Mouse (Mus musculus): ENCODE measurements around the gene Olfr324. TPM values are rescaled to one million over a fixed set of nuclear protein-coding genes. Genes with fewer than 3 reads are reported as not detected.

Olfr324 gene
- total RNA-seq (2015) (not detected in 2 replicates), total RNA-seq (2017) (not detected in 2 replicates)

DNA sequence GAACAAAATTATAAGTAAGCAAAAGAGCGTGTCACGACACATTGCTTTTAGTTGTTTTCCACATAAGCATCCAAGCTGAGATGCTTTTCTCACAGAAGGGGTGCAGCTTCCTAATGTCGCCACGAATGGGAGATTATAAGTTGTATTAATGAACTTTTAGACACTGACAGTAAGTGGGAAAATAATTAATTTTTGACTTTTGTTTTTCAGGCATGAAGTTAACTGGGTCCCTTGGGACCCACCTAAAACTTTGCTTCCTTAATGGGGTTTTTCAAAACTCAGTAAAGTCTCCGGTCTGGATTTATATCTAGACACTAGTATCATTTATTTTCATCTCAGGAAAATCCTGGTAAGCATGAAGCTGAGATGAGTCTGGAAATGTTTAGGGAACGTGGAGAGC, at the start of gene Olfr324:
Olfr324 (plus strand) TSS at position 301 of the 400 bp plus-strand sequence.
- ATAC-seq (replicated peaks; ENCODE audit: poor library complexity) = no peak

GRCm38 (mm10) chr11:58546322-58546721, 48.6 kb upstream of the Olfr324 start, which contains the start of gene Olfr329-ps:
Olfr329-ps (minus strand) TSS chr11:58546422.
- no peak for ATAC-seq (replicated peaks; ENCODE audit: poor library complexity)

DNA sequence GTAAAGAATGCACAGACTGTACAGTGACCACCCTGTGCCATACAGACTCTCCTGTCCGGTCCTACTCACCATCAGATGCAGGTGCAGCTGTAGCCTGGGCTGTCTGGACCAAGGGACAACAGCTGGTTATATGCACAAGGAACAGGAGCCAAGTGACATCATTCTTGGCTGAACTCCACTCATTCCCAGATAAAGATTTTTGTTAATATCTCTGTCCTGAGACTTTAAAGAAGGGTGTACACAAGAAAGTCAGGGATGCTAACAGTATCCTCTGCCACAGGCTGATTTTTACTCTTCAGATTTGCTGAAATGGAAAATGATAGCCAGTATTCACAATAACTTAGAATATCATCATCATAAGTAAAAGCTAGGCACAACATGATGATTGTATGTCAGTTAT, 39.4 kb upstream of the Olfr324 start, which contains the start of gene Olfr328:
Olfr328 (minus strand) TSS at position 101 of the 400 bp plus-strand sequence.
- no peak for ATAC-seq (replicated peaks; ENCODE audit: poor library complexity)

DNA sequence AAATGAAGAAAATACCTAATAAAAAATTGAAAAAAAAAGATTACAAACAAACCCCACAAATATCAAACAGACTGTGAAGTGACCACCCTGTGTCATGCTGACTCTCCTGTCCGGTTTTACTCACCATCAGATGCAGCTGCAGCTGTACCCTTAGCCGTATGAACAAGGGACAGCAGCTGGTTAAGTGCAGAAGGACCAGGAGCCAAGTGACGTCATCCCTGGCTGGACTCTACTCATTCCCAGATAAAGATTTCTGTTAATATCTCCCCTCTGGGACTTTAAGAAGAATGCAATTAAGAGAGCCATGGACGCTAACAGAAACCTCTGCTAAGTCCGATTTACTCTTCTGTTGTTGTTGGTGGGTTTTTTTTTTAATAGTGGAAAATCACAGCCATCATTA, 24.5 kb upstream of the Olfr324 start, which contains the start of gene Olfr224:
Olfr224 (minus strand) TSS at position 149 of the 400 bp plus-strand sequence.
- ATAC-seq (replicated peaks; ENCODE audit: poor library complexity) = no peak

- no peak for ATAC-seq (replicated peaks; ENCODE audit: poor library complexity)
Observed at GRCm38 (mm10) chr11:58577430-58577829, 17.5 kb upstream of the Olfr324 start, which contains the start of gene Olfr325. Olfr325 (plus strand) TSS chr11:58577730.

DNA sequence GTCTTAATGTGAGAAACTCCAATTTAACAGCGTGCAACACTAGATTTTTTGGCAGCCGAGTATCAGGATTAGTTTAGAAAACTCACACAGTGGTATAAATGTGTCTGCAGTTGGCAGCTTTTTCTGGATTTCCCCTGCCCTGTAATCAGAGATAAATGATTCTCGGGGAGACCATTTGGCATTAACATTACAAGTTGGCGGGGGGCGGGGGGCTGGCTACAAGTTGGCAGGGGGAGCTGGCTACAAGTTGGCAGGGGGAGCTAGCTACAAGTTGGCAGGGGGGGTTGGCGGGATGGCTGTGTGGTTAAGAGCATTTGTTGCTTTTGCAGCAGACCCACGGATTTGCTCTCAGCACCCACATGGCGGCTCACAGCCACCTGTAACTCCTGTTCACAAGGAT, 16.3 kb upstream of the Olfr324 start:
- no peak for ATAC-seq (replicated peaks; ENCODE audit: poor library complexity)

GRCm38 (mm10) chr11:58587898-58588348, 7.0 kb upstream of the Olfr324 start:
- peak; percentile 93 for ATAC-seq (replicated peaks; ENCODE audit: poor library complexity)

- ATAC-seq (replicated peaks; ENCODE audit: poor library complexity) = no peak
Observed at GRCm38 (mm10) chr11:58588620-58589250, 6.2 kb upstream of the Olfr324 start.

GRCm38 (mm10) chr11:58597837-58598236, 2.9 kb downstream of the Olfr324 start:
- ATAC-seq (replicated peaks; ENCODE audit: poor library complexity) = no peak

DNA sequence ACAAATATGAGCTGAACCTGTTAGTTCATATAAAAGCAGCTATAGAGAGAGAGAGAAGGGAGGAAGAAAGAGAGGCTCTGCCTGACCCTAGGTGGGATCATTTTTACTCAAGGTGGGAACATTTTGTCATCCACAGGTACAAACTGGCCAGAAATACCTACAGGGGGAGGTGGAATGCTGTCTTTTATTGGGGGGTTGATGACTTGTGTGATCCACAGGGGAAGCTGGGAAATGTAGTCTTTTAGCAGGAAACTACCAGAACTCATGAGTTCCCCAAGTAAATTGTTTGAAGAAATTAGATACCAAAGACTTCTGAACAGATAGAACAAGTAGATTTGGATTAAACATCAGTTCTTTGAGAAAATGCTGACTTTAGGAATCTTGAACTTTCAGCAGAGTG, 7.1 kb downstream of the Olfr324 start:
- ATAC-seq (replicated peaks; ENCODE audit: poor library complexity) = no peak

GRCm38 (mm10) chr11:58602800-58603560, 8.1 kb downstream of the Olfr324 start:
- 0 out of 2 replicates have a peak, but pooled peaks have one; percentile 31 for ATAC-seq (replicated peaks; ENCODE audit: poor library complexity)

- 0 out of 2 replicates have a peak, but pooled peaks have one; percentile 14 for ATAC-seq (replicated peaks; ENCODE audit: poor library complexity)
Observed at GRCm38 (mm10) chr11:58604688-58605087, 9.8 kb downstream of the Olfr324 start.

DNA sequence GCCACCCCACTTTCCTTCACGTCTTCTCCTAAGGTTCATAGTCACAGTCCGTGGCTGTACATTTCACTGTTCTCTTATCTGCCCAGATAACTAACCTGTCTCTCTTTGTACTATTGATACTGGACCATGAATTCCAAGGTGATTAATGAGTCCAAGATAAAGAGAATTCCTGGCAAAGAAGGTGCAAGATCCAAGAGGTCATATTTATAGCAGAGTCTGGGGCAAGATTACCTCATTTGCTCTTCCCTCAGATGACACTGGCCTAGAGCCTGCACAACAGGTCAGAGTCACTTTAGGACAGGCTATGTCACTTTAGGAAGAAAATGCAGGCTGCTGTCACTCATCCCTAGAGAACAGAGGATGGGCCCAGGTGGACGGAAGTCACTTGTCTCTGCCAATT, 10.3 kb downstream of the Olfr324 start:
- ATAC-seq (replicated peaks; ENCODE audit: poor library complexity) = no peak

DNA sequence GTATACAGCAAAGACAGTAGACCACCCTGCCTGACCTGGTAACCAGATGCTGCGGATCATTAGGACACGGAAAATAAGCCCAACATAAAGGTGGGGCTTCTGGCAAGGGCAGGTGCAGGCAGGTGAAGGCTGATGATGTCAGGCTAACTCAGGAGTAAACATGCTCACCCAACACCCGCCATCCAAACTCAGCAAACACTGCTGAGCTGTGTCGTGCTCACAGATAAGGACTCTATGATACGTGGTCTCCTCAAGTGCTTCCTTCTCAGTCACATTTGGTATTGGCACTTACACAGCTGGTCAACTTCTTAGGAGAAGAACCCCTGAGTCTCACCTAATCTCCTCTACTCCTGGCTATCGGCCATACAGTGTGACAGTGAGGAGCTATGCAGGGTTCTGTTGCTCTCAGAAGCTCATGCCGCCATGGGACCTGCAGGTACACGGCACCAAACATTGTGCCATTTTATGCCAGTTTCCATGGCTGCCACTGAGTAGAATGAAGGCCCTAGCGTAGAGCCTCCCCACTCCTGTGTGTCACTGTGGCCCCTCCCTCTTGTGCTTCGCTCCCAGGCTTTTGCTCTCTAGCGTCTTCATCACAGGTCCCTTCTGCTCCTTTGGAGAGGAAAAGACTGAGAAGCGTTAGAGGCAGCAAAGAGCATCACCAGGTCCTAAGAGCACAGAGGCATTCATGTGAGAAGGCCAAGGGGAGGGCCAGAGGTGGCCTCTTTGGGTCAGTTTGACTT, 11.4 kb downstream of the Olfr324 start:
- 0 out of 2 replicates have a peak, but pooled peaks have one; percentile 26 for ATAC-seq (replicated peaks; ENCODE audit: poor library complexity)

GRCm38 (mm10) chr11:58607030-58607429, 12.1 kb downstream of the Olfr324 start:
- no peak for ATAC-seq (replicated peaks; ENCODE audit: poor library complexity)

DNA sequence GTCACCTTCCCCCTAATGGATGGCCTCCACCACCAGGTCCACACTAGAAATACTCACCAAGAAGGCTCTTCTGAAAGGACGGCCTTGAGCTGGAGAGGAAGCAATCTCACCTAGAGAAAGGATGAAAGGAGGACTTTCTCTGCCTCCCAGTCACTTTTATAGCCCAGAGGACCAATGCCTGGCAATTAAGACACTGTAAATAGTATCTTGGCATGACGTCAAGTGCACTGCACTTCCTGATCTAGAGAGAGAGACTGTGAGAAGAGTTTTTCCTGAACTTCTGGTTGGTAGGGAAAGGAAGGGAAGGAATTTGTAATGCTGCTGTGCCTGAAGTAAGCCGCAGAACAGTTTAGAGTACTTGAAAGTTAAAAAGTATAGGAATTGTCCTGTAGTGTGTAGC, 18.4 kb downstream of the Olfr324 start:
- no peak for ATAC-seq (replicated peaks; ENCODE audit: poor library complexity)

GRCm38 (mm10) chr11:58614526-58614925, 19.6 kb downstream of the Olfr324 start:
- no peak for ATAC-seq (replicated peaks; ENCODE audit: poor library complexity)

DNA sequence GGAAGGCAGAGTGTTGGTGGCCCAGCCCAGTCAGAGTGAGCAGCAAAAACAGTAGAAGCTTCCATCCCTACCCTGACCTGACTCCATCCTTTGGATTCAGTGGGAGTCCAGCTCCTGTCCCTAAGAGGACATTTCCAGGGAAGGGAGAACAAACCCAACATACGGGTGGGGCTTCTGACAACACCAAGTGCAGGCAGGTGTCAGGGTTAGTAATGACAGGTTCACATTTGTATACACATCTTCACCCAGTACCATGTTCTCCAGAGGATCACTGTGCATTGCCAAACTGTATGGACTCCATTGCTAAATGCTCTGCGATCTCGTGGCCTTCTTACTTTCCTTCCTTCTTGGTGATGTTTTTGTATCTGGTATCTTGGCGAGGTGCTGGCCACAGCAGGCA, 21.1 kb downstream of the Olfr324 start, which contains the start of gene 2210407C18Rik:
2210407C18Rik (minus strand) TSS at position 101 of the 400 bp plus-strand sequence.
- ATAC-seq (replicated peaks; ENCODE audit: poor library complexity) = no peak

DNA sequence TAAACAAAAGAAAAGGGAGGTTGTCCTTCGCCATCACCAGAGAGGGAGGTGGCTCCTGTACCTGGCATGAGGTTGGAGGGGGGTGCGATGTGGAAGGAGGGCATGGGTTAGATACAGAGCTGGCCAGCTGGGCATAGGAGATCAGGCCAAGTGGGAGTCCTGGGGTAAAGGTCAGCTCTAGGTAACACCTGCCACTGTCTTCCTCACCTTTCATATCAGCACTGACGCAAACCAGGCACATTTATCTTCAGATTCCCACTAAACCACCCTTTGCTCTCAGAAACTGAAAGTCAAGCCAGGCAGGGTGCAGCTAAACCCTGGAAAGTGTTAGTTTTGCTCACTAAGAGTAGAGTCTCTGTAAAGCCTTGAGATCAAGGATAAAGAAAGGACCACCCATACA, 23.5 kb downstream of the Olfr324 start:
- ATAC-seq (replicated peaks; ENCODE audit: poor library complexity) = no peak

DNA sequence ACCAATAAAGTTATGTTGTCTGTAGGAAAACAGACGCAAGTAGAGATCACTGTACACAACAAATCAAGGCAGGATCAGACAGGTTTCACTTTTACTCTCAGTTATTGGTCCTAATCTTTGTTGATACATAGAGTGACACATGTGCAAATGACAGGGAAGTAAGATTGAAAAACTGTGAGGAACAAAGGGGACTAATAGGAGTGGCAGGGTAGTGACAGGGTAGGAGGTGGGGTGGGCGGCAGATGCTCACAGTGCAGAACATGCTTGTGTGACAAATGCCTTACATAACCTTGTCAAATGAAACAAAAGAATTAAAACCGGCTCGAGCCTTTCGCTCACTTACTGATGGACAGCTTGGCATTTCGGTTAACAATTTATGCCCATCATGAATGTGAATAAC, 23.9 kb downstream of the Olfr324 start:
- no peak for ATAC-seq (replicated peaks; ENCODE audit: poor library complexity)

GRCm38 (mm10) chr11:58626146-58626545, 31.2 kb downstream of the Olfr324 start:
- 0 out of 2 replicates have a peak, but pooled peaks have one; percentile 20 for ATAC-seq (replicated peaks; ENCODE audit: poor library complexity)
